Mouse (Mus musculus) gastrocnemius, adult 18-20 months (tissue): ENCODE data around the gene Syt1. TPM values are rescaled to one million over a fixed set of nuclear protein-coding genes. Genes with fewer than 3 reads are reported as not detected.

ENCODE experiments used
- DNase-seq: peaks from one replicate; pipeline ENCODE4 v3.0.0; 2021; ENCODE audit warnings: low spot score
- total RNA-seq, 2 experiments: library from RNA; stranded (reverse); gene quantifications; 2 replicates each; pipeline ENCODE4 v1.2.3; 2021

The Syt1 gene
- total RNA-seq, 2 experiments from 2014 or later = 0.05 TPM; not detected in 1

GRCm38 (mm10) chr10:108886781-108887180 is 124.0 kb downstream of the Syt1 start:
- DNase-seq = no peak

- DNase-seq = no peak
Observed at GRCm38 (mm10) chr10:108885769-108886168, 125.0 kb downstream of the Syt1 start.

GRCm38 (mm10) chr10:108884520-108884919 is 126.3 kb downstream of the Syt1 start:
- no peak for DNase-seq

- DNase-seq = no peak
Observed at GRCm38 (mm10) chr10:108880372-108880771, 130.4 kb downstream of the Syt1 start.

GRCm38 (mm10) chr10:108875730-108876129 is 135.1 kb downstream of the Syt1 start:
- no peak for DNase-seq

DNA sequence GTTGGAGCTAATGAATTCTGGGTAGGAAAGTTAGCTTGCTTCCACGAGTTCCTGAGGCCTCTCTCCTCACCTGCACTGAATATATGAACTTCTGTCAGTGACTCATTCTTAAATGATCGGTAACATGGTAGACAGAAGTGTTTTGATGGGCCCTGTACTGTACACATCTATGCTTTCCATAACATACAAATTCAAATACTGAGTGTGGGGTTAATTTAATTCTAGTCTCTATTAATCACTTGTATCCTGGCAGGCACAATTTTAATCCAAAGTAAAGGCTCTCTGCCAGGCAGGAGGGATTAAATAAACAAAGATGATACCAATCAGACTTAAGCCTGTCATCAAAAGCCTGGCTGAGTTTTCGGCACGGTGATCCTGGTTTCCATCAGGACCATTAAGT is 136.1 kb downstream of the Syt1 start:
- no peak for DNase-seq

DNA sequence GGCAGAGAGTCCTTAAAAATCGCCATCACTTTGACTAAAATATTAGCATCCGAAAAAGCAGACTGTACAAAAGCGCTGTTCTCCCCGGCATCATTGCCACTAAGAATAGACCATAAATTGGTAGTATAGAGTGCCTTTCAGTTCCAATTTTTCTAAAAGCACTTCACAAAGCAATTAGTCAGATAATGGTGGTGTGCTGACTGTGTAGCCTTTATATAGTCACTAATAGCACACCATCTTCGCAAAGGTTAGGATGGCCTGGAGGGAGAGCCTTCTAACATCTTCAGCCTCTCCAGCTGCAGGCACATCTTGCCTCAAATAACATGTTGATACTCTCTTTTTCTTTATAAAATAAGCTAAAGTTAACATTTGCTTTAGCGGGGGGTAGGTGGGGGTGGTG is 138.4 kb downstream of the Syt1 start:
- no peak for DNase-seq

GRCm38 (mm10) chr10:108870586-108870985 is 140.2 kb downstream of the Syt1 start:
- DNase-seq = no peak

DNA sequence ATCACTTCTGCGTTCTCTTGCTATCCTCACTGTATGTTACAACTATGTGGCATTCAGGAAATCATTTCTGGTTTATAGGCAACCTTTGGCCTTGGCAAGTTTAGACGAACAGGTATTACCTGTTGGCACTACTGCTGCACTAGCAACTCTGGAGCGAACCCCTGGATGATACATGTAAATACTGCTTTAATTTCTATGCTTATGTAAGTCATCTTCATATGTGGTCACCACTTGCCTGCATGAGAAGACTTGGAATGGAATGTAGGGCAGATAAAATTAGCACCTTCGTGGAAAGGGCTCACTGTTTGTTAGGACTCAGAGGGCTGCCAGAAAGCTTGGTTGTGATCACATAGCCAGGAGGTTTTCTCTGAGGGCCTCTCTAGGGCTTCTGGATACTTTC is 142.6 kb downstream of the Syt1 start:
- peak; percentile 39 for DNase-seq

DNA sequence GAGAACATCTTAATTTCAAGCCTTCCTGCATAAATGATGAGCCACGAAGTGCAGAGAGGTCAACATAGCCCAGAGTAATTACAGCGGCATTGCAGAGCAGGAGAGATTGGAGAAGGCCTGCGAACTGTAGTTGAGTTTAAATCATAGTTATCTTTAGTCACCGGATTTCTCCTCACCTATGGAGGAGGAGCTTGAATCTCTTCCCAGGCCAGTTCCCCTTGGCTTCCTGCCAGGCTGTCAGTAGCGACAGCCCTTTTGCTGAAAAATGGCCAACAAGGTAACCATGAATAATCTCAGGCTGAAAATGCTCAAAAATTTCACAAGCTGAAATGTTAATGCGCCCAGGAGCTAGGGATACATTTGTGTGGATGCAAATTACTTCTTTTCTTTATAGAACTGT is 143.6 kb downstream of the Syt1 start:
- DNase-seq = no peak

DNA sequence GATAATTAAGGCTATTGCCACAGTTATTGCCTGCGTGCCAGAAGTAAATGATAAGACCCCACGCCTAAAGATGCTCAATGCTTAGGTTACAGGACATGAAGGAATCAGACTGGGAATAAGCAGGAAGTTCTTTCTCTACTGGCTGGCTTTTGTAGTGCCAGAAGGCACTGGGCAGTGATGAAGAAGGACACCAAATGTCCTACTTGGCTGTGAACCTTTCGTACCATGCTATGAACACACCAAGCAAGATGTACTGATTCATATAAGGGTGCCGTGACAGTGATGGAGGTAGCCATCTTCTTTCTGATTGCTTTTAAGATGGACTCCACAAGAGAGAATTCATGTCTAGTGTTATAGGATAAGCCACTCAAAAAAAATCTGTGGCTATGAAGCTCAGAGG is 145.2 kb downstream of the Syt1 start:
- DNase-seq = no peak

DNA sequence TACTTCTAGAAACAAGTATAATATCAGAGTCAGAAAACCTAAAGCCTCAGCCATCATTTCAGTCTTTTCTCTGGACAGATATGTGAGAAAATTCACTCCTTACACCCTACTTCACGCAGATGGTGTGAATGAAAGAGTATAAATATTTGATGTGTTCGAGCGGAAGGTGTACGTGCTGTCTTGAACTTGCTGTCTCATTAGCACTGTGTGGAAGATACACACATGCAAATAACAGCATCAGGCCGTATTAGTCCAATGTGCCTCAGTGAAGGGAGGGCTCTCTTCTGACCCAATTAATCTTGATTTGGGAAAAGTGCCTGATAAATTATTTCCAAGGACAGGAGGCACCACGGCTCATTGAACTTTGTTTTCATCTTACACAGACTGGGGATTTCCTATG is 154.8 kb downstream of the Syt1 start:
- DNase-seq = no peak

GRCm38 (mm10) chr10:108852757-108853156 is 158.0 kb downstream of the Syt1 start:
- DNase-seq = no peak

- no peak for DNase-seq
Observed at GRCm38 (mm10) chr10:108837434-108837833, 173.3 kb downstream of the Syt1 start.

DNA sequence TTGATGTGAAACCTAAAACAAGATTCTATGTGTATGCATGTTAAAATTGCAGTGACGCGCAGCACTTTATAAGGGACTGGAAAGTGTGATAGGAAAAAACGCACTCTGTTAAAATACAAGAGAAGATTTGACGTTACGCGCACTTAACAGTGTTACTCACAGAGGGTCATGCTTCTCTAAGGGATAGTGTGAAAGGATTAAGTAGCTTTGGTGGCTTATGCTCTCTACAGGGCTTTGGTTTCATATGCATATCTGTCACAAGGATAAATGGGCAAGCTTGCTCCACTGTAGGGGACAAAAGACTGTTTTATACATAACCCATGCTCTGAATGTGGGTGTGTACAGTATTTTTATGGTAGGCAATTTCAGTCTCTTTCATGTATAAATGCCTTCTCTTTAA is 178.5 kb downstream of the Syt1 start:
- no peak for DNase-seq

GRCm38 (mm10) chr10:108831801-108832200 is 179.0 kb downstream of the Syt1 start:
- no peak for DNase-seq

DNA sequence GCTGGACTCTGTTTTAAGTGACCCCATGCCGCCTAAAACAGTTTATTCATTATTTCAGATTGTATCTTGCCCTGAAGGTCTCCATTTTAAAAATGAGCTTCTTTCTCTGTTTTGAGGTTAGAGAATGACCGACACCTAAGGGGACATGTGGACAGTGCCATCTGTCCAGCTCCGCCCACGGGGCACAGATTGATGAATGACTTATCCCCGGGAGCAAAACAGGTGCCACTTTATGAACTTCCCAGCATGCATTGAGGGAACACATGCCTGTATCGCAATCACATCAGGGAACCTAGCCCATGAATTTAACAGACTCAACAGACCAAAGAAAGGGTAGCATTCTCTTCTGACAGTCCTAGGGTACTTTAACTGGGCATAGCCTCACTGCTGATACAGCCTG is 188.5 kb downstream of the Syt1 start:
- no peak for DNase-seq

- no peak for DNase-seq
Observed at GRCm38 (mm10) chr10:108815339-108815738, 195.4 kb downstream of the Syt1 start.

DNA sequence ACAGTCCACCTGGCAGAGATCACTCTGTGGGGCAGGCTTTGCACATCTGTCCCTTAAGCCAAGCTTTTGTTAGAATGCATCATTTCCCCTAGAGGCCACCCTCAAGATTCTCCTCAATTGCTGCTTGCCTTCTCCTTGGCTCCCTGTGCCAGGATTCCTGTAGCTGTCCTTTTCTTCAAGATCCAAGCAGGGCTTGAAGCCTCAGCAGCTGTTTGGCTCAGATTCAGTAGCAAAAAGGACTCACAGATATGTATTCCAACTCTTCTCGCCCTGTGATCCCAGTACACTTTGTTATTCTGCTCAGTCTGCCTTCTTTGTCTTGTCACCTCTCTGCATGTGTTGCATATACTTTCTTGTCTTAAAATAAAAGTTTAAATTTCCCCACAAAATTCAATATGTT is 206.4 kb downstream of the Syt1 start:
- DNase-seq = peak; percentile 41

DNA sequence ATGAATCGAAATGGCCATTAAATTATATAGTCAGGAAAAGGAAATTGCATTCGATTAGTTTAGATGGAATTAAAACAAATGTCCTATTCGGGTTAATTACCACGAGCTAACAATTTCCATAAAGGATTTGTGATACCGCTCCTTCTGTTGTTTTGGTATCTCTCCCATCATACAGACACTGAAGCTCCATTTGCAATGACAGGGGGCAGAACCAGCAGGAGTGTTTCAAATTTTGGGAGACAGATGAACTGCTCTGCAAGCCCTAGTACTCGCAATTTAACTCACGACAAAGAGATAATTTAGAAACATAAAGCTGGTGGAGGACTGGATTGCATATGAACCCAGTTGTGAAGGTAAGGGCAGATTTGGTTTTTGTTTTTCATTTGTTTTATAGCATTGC is 210.0 kb downstream of the Syt1 start:
- DNase-seq = no peak

DNA sequence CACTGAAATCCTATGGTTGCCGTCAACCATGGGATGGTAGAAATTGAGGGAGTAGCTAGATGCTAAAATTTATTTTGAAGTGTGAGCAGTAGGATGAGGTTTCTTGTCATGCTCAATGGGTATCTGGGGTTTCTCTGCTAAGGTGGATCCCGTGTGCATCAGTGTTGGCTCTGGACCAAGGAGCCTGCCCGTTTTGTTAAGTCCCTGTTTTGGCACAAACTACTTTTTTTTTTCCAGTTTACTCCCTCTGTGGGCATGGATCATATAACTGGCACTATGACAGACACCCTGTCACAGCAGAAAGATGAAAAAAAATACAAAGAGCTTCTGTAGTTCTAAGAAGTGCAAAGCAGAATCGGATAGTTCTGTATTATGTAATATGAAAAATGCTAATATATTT is 212.0 kb downstream of the Syt1 start:
- DNase-seq = no peak

DNA sequence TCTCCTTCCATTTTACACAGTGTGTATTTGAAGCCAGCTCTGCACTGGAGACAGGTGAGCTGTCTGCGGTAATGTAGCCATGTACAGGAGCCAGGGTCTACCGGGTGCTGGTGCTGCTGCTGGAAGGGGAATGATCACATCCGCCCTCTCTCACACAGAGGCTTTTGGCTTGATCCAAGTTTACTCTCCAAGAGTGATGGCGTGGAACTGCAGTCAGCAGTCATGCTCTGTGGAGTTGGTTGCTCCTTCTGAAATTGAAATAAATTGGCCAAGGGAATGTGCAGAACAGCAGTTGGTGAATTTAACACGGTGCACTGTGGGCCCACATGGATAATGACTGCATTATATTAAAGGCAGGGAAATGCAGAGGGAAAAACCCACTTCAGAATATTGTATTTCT is 228.0 kb downstream of the Syt1 start:
- no peak for DNase-seq

DNA sequence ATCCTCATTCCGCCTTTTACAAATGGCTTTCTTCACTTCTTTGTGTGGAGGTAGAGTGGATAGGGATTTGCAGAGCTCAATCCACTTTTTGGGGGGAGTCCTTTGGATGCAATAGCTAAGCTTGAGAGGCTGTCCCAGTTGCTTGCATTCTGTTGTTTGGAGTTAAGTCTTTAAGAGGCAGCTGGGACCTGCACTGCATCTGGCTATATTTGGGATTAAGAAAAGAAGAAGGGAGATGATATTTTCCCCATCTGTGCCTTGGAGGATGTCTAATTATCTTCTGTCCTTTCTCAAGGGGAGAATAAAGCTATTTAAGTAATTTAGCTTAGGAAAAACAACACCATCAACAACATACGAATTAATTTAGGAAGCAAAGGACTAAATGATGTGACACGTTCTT is 230.2 kb downstream of the Syt1 start:
- no peak for DNase-seq

DNA sequence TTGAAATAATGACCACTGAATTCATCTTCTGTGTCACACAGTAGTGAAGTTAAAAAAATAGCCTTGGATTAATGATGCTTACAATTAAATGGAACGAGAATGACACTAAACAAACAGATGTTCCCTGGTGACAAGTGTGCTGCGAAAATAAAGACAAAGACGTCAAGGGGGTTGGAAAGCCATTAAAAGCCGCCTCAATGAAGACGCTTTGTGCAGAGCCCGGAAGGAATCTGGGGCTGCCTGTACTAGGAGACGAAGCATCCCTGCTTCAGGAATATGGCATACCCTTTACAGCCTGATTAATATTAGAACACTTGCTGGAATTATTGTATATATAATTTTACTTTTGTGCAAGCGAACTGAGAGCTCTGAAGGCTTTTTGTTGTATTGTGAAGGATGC is 234.0 kb downstream of the Syt1 start:
- no peak for DNase-seq

- no peak for DNase-seq
Observed at GRCm38 (mm10) chr10:108771081-108771480, 239.7 kb downstream of the Syt1 start.
